Mouse (Mus musculus) heart, embryonic 15.5 days (tissue): Measurements from ENCODE around the gene 1810010H24Rik. TPM values are rescaled to one million over a fixed set of nuclear protein-coding genes. Genes with fewer than 3 reads are reported as not detected.
A peak's percentile ranks its signal among the peaks of the same experiment; 100 is the strongest.
"Not testable (repeated sequence)": the region's sequence is repeated elsewhere in the genome, so short reads cannot be mapped to it uniquely, and the experiment has no call there.

Experiments used
- ATAC-seq: fragments of 200-750 bp; cut with Nextera tagmentation; replicated peaks from 2 replicates; pipeline ENCODE4 v1.8.0; 2017; ENCODE audit warnings: low read depth, moderate TSS enrichment; ENCODE audit not compliant: insufficient number of reproducible peaks, insufficient read depth, low FRiP score
- H3K27ac ChIP-seq: fragments of 300-500 bp; sonication (generic); 2 replicates; pipeline ENCODE4 v1.5.1; 2015; ENCODE audit warnings: mild to moderate bottlenecking, inconsistent platforms
- H3K27me3 ChIP-seq: fragments of 300-500 bp; sonication (generic); 2 replicates; pipeline ENCODE4 v1.6.1; 2015; ENCODE audit warnings: inconsistent platforms
- H3K36me3 ChIP-seq: fragments of 300-500 bp; sonication (generic); 2 replicates; pipeline ENCODE4 v1.6.1; 2015; ENCODE audit warnings: mild to moderate bottlenecking, inconsistent platforms
- H3K4me1 ChIP-seq: fragments of 300-500 bp; sonication (generic); replicated peaks from 2 replicates; pipeline ENCODE4 v1.6.1; 2015; ENCODE audit warnings: inconsistent platforms
- H3K4me2 ChIP-seq: fragments of 300-500 bp; sonication (generic); 2 replicates; pipeline ENCODE4 v1.6.1; 2015; ENCODE audit warnings: inconsistent platforms, mild to moderate bottlenecking, moderate library complexity
- H3K4me3 ChIP-seq: fragments of 300-500 bp; sonication (generic); 2 replicates; pipeline ENCODE4 v1.5.1; 2015; ENCODE audit warnings: mild to moderate bottlenecking, inconsistent platforms
- H3K9ac ChIP-seq: fragments of 300-500 bp; sonication (generic); 2 replicates; pipeline ENCODE4 v1.6.1; 2015; ENCODE audit warnings: mild to moderate bottlenecking, inconsistent platforms
- H3K9me3 ChIP-seq: fragments of 300-500 bp; sonication (generic); replicated peaks from 2 replicates; pipeline ENCODE4 v1.6.1; 2016; ENCODE audit warnings: inconsistent platforms
- WGBS: fragments of 180-500 bp; shearing (Covaris S2); methylation state at CpG from one replicate; pipeline ENCODE4 v1.1.7; 2015; ENCODE audit warnings: mixed read lengths; 5-methylcytosine and 5-hydroxymethylcytosine counted together
- polyA plus RNA-seq: library from polyadenylated mRNA; unstranded; fragments of >200 nt; fragmentation: Nextera tagmentation; extraction: Ambion mirVana; gene quantifications from 2 replicates; pipeline ENCODE4 v1.2.1, GENCODE M21; 2015

Gene 1810010H24Rik
- polyA plus RNA-seq, 1 experiment from 2014 or later = 3.1 TPM

DNA sequence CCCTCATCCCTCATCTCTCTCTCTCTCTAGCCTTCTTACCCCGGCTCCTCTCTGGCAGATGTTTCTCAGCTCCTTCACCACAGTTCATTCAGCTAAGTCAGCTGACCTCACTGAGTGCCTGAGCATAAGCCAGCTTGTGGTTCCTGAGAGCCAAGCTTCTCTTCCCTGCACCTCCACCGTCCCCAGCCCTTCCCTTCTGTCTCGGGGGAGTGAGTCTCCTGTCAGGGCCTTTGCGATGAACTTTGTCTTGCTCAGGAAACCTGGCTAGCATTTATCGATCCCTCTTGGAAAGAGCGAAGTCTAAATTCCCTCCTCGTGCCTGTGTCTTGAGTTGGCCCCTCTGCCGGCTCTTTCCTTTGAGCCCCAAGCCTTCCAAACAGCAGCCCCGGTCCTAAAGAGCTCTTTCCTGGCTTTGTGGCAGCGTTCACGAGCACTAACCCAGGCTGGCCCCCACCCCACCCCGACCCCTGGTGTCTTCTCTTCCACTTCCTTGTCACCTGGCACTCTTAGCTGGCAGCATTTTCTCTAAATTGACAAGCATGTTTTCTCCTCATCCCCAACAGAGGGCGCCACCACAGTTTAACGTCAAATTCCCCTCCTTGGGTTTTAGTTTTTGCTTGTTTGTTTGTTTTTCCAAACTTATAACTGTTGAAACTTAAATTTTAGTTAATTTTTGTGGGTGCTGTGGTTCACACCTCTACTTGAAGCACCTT lies 10.7 kb upstream of the 1810010H24Rik start:
- Histone ChIP-seq H3K36me3 (no peaks in the 10 kb centered on the region), H3K4me1 (peaks cover 15% of the 10 kb centered on the region), H3K4me2 (peak overlapping the region; percentile 46), H3K4me3 (peak overlapping the region; percentile 28), H3K9ac (no peak overlapping the region), H3K9me3 (no peaks in the 10 kb centered on the region), H3K27ac (no peak overlapping the region), H3K27me3 (no peaks in the 10 kb centered on the region)
- no peak for ATAC-seq
- WGBS = 34% methylated on average over 14 of the region's 14 CpGs

DNA sequence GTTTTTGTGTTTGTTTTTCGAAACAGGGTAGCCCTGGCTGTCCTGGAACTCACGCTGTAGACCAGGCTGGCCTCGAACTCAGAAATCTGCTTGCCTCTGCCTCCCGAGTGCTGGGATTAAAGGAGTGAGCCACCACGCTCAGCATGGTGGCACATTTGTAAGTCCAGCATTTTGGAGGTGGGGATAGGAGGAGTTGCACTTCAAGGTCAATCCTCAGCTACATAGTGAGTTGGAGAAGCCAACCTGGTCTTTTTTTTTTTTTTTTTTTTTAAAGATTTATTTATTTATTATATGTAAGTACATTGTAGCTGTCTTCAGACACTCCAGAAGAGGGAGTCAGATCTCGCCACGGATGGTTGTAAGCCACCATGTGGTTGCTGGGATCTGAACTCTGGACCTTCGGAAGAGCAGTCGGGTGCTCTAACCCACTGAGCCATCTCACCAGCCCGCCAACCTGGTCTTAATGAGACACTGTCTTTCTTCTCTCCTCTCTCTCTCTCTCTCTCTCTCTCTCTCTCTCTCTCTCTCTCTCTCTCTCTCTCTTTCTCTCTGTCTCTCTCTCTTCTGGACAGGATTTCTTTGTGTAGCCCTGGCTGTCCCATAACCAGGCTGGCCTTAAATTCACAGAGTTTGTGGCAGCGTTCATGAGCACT lies 9.8 kb upstream of the 1810010H24Rik start:
- 71% methylated on average over 11 of the region's 11 CpGs for WGBS
- ATAC-seq = not testable (repeated sequence)

DNA sequence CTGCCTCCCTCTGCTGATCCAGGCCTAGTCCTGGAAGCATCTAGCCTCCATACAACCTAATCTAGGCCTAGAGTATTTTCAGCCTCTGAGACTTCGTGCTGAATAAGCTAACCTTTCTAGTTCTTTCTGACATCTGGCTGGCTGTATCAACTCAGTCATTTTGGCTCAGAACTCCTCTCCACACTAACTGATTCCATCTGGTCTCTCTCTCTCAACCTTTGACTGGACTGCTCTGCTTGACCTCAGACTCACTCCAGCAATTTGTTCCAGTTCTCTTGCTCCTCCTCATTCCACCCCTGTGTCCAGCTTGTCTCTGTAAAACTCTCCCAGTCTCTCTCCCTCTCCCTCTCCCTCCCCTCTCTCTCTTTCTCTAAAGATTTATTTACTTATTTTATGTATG lies 8.6 kb upstream of the 1810010H24Rik start:
- no peak overlapping the region for H3K9ac ChIP-seq
- H3K27me3 ChIP-seq = no peaks in the 10 kb centered on the region
- no peak overlapping the region for H3K27ac ChIP-seq
- no peak for ATAC-seq
- H3K36me3 ChIP-seq = no peaks in the 10 kb centered on the region
- 58% methylated on average over 1 of the region's 1 CpGs for WGBS
- no peak overlapping the region for H3K4me3 ChIP-seq
- peaks cover 6% of the 10 kb centered on the region for H3K4me1 ChIP-seq
- no peaks in the 10 kb centered on the region for H3K9me3 ChIP-seq
- H3K4me2 ChIP-seq = no peak overlapping the region

More for the DNA sequence above, 9.8 kb upstream of the 1810010H24Rik start:
- H3K9ac ChIP-seq, H3K27me3 ChIP-seq, H3K27ac ChIP-seq, H3K4me3 ChIP-seq, H3K36me3 ChIP-seq, H3K9me3 ChIP-seq, H3K4me2 ChIP-seq: not testable (repeated sequence)
- peaks cover 15% of the 10 kb centered on the region for H3K4me1 ChIP-seq

DNA sequence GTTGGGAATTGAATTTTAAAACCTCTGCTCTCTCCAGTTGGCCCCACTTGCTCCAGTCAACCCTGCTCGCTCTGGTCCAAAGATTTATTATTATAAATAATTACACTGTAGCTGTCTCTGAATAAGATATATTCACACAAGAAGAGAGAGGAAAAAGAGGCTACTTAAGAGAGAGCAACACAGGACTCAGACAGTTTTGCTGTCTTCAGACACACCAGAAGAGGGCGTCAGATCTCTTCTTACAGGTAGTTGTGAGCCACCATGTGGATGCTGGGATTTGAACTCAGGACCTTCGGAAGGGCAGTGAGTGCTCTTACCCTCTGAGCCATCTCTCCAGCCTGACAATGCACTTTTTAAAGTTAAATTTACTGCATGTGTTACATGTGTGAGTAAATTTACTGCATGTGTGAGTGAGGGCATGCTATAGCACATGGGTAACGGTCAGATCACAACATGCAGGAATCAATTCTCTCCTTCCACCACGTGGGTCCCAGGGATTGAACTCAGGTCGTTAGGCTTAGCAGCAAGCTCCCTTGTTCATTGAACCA lies 8.1 kb upstream of the 1810010H24Rik start:
- peaks cover 6% of the 10 kb centered on the region for H3K4me1 ChIP-seq
- no peak overlapping the region for H3K27ac ChIP-seq
- no peaks in the 10 kb centered on the region for H3K9me3 ChIP-seq
- 51% methylated on average over 6 of the region's 6 CpGs for WGBS
- H3K4me2 ChIP-seq = no peak overlapping the region
- no peaks in the 10 kb centered on the region for H3K27me3 ChIP-seq
- no peak overlapping the region for H3K4me3 ChIP-seq
- no peak overlapping the region for H3K9ac ChIP-seq
- no peak for ATAC-seq
- no peaks in the 10 kb centered on the region for H3K36me3 ChIP-seq

DNA sequence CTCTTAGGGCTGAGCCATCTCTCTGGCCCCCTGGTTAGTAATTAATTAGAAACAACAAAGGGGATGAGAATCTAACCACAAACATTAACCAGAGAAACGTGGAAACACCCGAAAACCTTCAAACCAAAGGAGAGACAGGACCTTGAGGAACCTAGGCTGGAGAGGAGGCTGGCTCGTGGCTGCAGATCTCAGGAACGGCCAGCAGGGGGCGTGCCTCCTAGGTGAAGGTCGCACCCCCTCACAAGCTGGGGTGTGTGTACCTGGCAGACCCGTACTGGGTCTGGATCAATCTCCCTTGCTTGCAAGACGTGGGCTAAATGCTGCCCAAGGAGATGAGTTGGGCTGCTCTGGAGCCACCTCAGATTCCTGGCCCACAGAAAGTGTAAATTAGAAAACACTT lies 6.9 kb upstream of the 1810010H24Rik start:
- no peaks in the 10 kb centered on the region for H3K27me3 ChIP-seq
- H3K4me2 ChIP-seq = no peak overlapping the region
- peaks cover 6% of the 10 kb centered on the region for H3K4me1 ChIP-seq
- WGBS = 31% methylated on average over 8 of the region's 8 CpGs
- no peak overlapping the region for H3K4me3 ChIP-seq
- no peak overlapping the region for H3K27ac ChIP-seq
- no peaks in the 10 kb centered on the region for H3K36me3 ChIP-seq
- H3K9ac ChIP-seq = no peak overlapping the region
- H3K9me3 ChIP-seq = no peaks in the 10 kb centered on the region
- no peak for ATAC-seq

DNA sequence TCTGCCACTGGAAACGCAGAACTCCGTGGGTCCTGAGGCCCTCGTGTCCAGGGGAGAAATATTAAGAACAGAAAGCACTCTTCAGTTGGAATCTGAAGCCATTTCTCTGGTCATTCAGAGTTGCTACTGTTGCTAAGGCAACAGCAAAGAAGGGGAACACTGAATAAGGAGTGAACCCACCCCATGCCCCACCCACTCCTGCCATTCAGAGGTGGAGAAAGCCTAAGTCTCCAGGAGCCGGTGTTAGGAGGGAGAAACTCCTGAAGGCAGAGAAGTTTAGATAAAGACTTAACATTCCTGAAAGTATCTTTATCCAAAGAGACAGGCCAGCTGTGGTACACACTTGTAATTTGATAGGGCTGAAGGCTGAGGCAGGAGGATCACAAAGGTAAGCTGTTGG lies 6.2 kb upstream of the 1810010H24Rik start:
- peaks cover 6% of the 10 kb centered on the region for H3K4me1 ChIP-seq
- H3K4me3 ChIP-seq = no peak overlapping the region
- 70% methylated on average over 4 of the region's 4 CpGs for WGBS
- no peak overlapping the region for H3K27ac ChIP-seq
- H3K9me3 ChIP-seq = no peaks in the 10 kb centered on the region
- H3K36me3 ChIP-seq = no peaks in the 10 kb centered on the region
- ATAC-seq = no peak
- no peak overlapping the region for H3K9ac ChIP-seq
- H3K27me3 ChIP-seq = no peaks in the 10 kb centered on the region
- H3K4me2 ChIP-seq = no peak overlapping the region

DNA sequence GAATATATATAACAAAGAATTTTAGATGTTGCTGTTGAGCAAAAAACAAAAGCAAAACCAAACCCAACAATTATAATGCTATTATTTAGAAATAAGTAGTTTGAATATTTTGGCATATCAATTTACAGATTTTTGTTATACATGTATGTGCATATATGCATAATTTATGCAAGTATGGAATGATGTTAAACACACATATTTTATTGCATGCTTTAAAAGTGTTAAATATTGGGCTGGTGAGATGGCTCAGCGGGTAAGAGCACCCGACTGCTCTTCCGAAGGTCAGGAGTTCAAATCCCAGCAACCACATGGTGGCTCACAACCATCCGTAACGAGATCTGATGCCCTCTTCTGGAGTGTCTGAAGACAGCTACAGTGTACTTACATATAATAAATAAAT lies 5.8 kb upstream of the 1810010H24Rik start:
- H3K4me3 ChIP-seq, H3K36me3 ChIP-seq, H3K9ac ChIP-seq, H3K27me3 ChIP-seq, H3K4me1 ChIP-seq, ATAC-seq, H3K4me2 ChIP-seq, H3K27ac ChIP-seq, H3K9me3 ChIP-seq: not testable (repeated sequence)
- WGBS = 88% methylated on average over 5 of the region's 5 CpGs

DNA sequence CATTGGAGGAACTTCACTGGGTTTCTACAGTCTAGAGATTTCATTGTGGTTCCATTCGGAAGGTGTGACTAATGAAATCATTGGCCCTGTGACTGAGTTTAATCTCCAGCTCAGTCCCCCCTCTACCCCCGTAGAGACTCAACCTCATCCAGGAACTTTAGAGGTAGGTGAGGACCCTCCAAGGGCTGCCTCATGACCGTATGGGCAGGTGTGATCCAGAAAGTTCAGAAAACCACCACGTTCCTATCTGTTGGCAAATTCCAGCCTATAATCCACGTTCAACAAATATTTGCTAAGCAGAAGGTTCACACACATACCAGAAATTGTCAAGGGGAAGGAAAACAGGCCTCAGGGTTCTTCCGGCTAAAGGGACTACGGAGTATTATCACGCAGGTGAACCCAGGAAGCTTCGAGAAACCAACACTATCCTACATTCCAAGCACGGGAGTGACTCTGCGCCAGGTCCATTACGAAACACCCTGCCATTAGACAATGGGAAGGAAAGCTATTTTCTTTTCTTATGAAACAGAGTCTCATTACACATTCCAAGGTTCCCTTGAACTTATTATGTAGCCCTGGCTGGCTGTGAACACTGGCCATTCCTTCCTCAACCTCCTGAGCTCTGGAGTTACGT lies 3.3 kb upstream of the 1810010H24Rik start:
- ATAC-seq = no peak
- 82% methylated on average over 13 of the region's 13 CpGs for WGBS
- H3K4me2 ChIP-seq = no peak overlapping the region

DNA sequence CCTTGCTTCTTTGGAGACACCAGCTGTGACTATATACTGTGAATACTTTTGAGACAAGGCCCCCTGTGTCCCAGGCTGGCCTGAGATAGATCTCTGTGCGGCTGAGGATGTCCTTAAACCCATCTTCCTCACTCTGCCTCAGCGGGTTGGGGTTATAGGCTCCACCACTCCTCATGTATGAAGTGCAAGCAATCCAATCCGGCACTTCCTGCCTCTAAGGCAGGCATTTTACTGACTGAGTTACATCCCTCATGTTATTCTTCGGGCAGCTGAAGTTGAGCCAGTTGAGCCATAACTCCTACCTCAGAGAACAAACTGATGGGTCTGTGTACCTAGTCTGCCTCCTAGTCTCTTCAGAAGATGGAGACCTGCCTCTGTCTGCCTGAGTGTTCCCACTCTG lies 1.1 kb upstream of the 1810010H24Rik start:
- 53% methylated on average over 4 of the region's 4 CpGs for WGBS
- H3K9ac ChIP-seq = no peak overlapping the region

More for the DNA sequence above, 3.3 kb upstream of the 1810010H24Rik start:
- no peak overlapping the region for H3K27ac ChIP-seq
- no peaks in the 10 kb centered on the region for H3K36me3 ChIP-seq
- H3K4me1 ChIP-seq = peaks cover 27% of the 10 kb centered on the region
- no peaks in the 10 kb centered on the region for H3K27me3 ChIP-seq
- no peaks in the 10 kb centered on the region for H3K9me3 ChIP-seq
- no peak overlapping the region for H3K9ac ChIP-seq
- no peak overlapping the region for H3K4me3 ChIP-seq

DNA sequence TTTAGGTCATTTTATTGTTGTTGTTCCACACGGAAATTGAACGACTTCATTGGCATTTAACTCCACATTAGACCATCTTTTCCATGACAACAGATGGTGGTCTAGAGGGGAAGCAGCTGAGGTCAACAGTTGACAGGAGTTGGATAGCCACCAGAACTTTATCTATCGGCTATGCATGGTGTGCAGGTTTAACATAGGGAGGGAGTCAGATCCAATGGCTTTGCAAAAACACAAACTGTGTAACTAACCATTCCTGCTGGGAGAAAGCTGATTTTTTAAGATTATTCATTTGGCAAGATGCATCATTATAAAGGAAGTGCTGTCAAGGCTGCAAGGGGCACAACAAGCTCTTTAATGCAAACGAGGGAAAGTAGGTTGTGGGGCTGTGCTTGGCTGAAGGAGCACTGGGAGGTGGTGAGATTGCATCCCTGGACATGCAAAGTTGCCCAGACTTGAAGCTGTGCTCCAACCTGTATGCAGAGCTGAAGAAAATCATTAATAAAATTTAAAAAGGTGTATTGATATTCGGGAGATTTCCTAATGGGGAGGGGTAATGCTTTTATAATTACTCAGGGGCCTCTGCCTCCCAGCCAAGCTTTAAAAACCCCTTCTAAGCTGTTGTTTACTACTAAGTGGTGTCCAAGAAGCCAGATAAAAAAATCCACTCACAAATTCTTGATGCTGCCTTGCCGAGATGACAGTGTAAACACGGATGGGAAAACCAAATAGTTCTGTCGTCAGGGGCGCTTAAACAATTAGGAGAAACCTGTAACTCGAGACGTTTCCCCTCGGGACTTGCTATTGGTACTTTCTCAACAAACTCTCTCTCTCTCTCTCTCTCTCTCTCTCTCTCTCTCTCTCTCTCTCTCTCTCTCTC lies 1.3 kb downstream of the 1810010H24Rik start:
- 0 out of 2 replicates have a peak overlapping the region, but pooled peaks have one; percentile 31 for H3K27ac ChIP-seq
- H3K27me3 ChIP-seq = no peaks in the 10 kb centered on the region
- 11% methylated on average over 12 of the region's 12 CpGs for WGBS

More for the DNA sequence above, 1.1 kb upstream of the 1810010H24Rik start:
- Histone ChIP-seq H3K9me3 (no peaks in the 10 kb centered on the region), H3K4me1 (peaks cover 36% of the 10 kb centered on the region), H3K36me3 (no peaks in the 10 kb centered on the region), H3K27ac (no peak overlapping the region; the same call in 1 of the 2 replicates), H3K4me2 (no peak overlapping the region), H3K4me3 (no peak overlapping the region), H3K27me3 (no peaks in the 10 kb centered on the region)
- ATAC-seq = no peak

More for the DNA sequence above, 1.3 kb downstream of the 1810010H24Rik start:
- ATAC-seq = no peak
- H3K36me3 ChIP-seq = no peaks in the 10 kb centered on the region
- H3K9ac ChIP-seq = no peak overlapping the region
- no peaks in the 10 kb centered on the region for H3K9me3 ChIP-seq
- peak overlapping the region; percentile 76 for H3K4me3 ChIP-seq
- peak overlapping the region; percentile 95 for H3K4me2 ChIP-seq
- peaks cover 38% of the 10 kb centered on the region for H3K4me1 ChIP-seq
